Mouse (Mus musculus): Measurements from ENCODE around the gene Asic2. TPM values are rescaled to one million over a fixed set of nuclear protein-coding genes. Genes with fewer than 3 reads are reported as not detected.

The Asic2 gene
- polyA plus RNA-seq, 1 experiment from 2014 or later, result 17.7 TPM

- peak overlapping the region; percentile 52 for H3K27ac ChIP-seq (replicated peaks)
- peak; percentile 51; the same call in 1 of the 2 replicates for ATAC-seq (ENCODE audit: low FRiP score, low read depth)
- H3K4me2 ChIP-seq, result peak overlapping the region; percentile 18; the same call in 1 of the 2 replicates
Measured at GRCm38 (mm10) chr11:81518001-81518955, 450.0 kb downstream of the Asic2 start.

GRCm38 (mm10) chr11:81515754-81516153 is 452.5 kb downstream of the Asic2 start:
- H3K27me3 ChIP-seq, result no peaks in the 10 kb centered on the region
- H3K9me3 ChIP-seq, result no peaks in the 10 kb centered on the region
- H3K4me1 ChIP-seq (replicated peaks), result peaks cover 16% of the 10 kb centered on the region
- no peak overlapping the region for H3K4me2 ChIP-seq
- no peak overlapping the region for H3K9ac ChIP-seq
- H3K4me3 ChIP-seq, result no peak overlapping the region
- no peak overlapping the region for H3K27ac ChIP-seq (replicated peaks)
- H3K36me3 ChIP-seq, result no peaks in the 10 kb centered on the region
- no peak for ATAC-seq (ENCODE audit: low FRiP score, low read depth)
- 58% methylated on average over 3 of the region's 3 CpGs for WGBS

More at GRCm38 (mm10) chr11:81518001-81518955, 450.0 kb downstream of the Asic2 start:
- WGBS, result 31% methylated on average over 14 of the region's 14 CpGs
- no peak overlapping the region for H3K4me3 ChIP-seq
- H3K9me3 ChIP-seq, result no peaks in the 10 kb centered on the region
- H3K36me3 ChIP-seq, result no peaks in the 10 kb centered on the region
- peaks cover 19% of the 10 kb centered on the region for H3K4me1 ChIP-seq (replicated peaks)
- H3K9ac ChIP-seq, result no peak overlapping the region
- no peaks in the 10 kb centered on the region for H3K27me3 ChIP-seq

DNA sequence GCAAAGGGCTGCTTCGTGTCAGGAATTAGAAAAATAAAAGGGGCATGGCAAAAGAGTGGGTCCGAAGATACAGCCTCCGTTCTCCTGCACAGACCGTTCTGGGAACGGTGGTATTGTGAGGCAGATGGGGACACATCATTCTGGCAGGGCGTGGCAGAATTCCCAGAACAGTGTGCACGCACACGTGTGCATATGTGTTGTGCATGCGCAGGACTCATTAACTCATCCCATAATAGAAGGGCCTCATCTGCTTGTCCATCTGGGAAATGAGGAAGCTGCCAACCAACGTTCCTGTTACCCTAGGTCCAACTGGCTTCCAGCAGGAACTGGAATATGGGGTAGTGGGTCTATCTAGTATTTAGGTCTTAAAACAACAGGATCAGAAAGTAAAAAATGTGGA is 455.8 kb downstream of the Asic2 start:
- H3K36me3 ChIP-seq, result no peaks in the 10 kb centered on the region
- no peak overlapping the region for H3K27ac ChIP-seq (replicated peaks)
- no peaks in the 10 kb centered on the region for H3K9me3 ChIP-seq
- no peaks in the 10 kb centered on the region for H3K27me3 ChIP-seq
- H3K4me2 ChIP-seq, result no peak overlapping the region
- no peak for ATAC-seq (ENCODE audit: low FRiP score, low read depth)
- peaks cover 7% of the 10 kb centered on the region; the same call in 1 of the 2 replicates for H3K4me1 ChIP-seq (replicated peaks)
- 49% methylated on average over 10 of the region's 10 CpGs for WGBS
- no peak overlapping the region for H3K4me3 ChIP-seq
- no peak overlapping the region for H3K9ac ChIP-seq

DNA sequence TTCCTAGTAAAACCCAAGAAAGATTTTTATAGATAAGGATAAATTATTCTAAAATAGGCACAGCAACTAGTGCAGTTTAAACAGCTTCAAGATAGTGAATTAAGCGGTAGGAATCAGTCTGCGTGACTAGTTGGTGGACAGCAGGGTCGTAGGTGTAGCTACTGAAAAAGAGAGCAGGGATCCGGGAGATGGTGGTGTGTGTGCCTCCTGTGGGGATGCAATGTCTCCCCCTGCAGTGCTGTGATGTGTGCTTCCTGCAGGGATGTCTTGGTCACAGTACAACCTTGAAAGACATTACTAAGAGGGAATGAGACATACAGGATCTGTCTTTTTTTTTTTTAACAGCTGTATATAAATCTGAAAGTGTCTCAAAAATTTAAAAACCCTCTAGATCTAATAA is 456.9 kb downstream of the Asic2 start:
- ATAC-seq (ENCODE audit: low FRiP score, low read depth), result no peak
- H3K9me3 ChIP-seq, result no peaks in the 10 kb centered on the region
- no peak overlapping the region for H3K4me3 ChIP-seq
- H3K9ac ChIP-seq, result no peak overlapping the region
- no peaks in the 10 kb centered on the region for H3K27me3 ChIP-seq
- H3K4me2 ChIP-seq, result no peak overlapping the region
- WGBS, result 63% methylated on average over 4 of the region's 4 CpGs
- no peaks in the 10 kb centered on the region for H3K36me3 ChIP-seq
- no peak overlapping the region for H3K27ac ChIP-seq (replicated peaks)
- H3K4me1 ChIP-seq (replicated peaks), result peaks cover 7% of the 10 kb centered on the region; the same call in 1 of the 2 replicates

- Histone ChIP-seq H3K27ac (replicated peaks) (0 out of 2 replicates have a peak overlapping the region, but pooled peaks have one; percentile 42), H3K9ac (no peak overlapping the region), H3K27me3 (no peaks in the 10 kb centered on the region), H3K9me3 (no peaks in the 10 kb centered on the region), H3K36me3 (no peaks in the 10 kb centered on the region), H3K4me3 (no peak overlapping the region), H3K4me1 (replicated peaks) (peaks cover 7% of the 10 kb centered on the region; the same call in 1 of the 2 replicates), H3K4me2 (no peak overlapping the region)
- no peak for ATAC-seq (ENCODE audit: low FRiP score, low read depth)
- 52% methylated on average over 8 of the region's 8 CpGs for WGBS
Measured at GRCm38 (mm10) chr11:81508385-81509233, 459.6 kb downstream of the Asic2 start.

DNA sequence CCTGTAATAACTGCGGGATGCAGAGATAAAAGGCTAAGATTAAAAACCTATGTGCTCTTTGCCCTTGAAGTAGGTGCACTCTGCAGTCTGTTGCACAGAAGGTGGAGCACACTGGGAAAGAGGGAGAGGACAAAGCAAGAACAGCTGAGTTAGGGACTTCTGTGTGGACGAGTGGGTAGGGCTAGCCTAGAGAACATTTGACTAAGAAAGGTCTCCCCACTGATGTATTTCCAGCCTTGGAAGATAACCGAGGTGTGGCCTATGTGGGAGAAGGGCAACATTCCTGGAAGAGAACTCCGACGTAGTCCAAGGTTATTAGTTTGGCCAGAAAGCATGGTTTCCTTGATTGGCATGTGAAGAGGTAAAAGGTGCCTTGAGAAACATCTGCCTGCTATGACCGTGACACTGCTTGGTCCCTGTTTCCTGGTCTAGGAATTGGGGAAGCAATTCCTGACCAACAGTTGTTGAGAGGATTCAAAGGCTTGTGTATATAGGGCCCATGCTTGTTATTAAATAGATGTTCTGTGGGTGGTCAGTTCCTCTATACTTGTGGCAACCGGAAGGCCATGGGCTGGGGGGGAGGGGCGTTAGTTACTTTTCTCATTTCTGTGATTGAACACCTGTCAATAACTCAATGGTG is 463.3 kb downstream of the Asic2 start:
- 90% methylated on average over 8 of the region's 8 CpGs for WGBS

GRCm38 (mm10) chr11:81501473-81502246 is 466.6 kb downstream of the Asic2 start:
- ATAC-seq (ENCODE audit: low FRiP score, low read depth), result no peak
- H3K4me3 ChIP-seq, result no peak overlapping the region
- H3K36me3 ChIP-seq, result no peaks in the 10 kb centered on the region
- H3K4me2 ChIP-seq, result no peak overlapping the region
- H3K9ac ChIP-seq, result no peak overlapping the region
- 12% methylated on average over 14 of the region's 14 CpGs for WGBS
- no peaks in the 10 kb centered on the region for H3K27me3 ChIP-seq
- peaks cover 32% of the 10 kb centered on the region for H3K4me1 ChIP-seq (replicated peaks)
- no peaks in the 10 kb centered on the region for H3K9me3 ChIP-seq
- no peak overlapping the region for H3K27ac ChIP-seq (replicated peaks)

More for the DNA sequence above, 463.3 kb downstream of the Asic2 start:
- Histone ChIP-seq H3K4me2 (no peak overlapping the region), H3K27ac (replicated peaks) (no peak overlapping the region), H3K36me3 (no peaks in the 10 kb centered on the region), H3K27me3 (no peaks in the 10 kb centered on the region), H3K4me3 (no peak overlapping the region), H3K4me1 (replicated peaks) (peaks cover 23% of the 10 kb centered on the region), H3K9me3 (no peaks in the 10 kb centered on the region), H3K9ac (no peak overlapping the region)
- no peak for ATAC-seq (ENCODE audit: low FRiP score, low read depth)

- Histone ChIP-seq H3K9me3 (no peaks in the 10 kb centered on the region), H3K27ac (replicated peaks) (no peak overlapping the region), H3K36me3 (no peaks in the 10 kb centered on the region), H3K27me3 (no peaks in the 10 kb centered on the region), H3K4me1 (replicated peaks) (peaks cover 32% of the 10 kb centered on the region), H3K4me3 (no peak overlapping the region), H3K9ac (no peak overlapping the region), H3K4me2 (no peak overlapping the region)
- no peak for ATAC-seq (ENCODE audit: low FRiP score, low read depth)
- 29% methylated on average over 1 of the region's 1 CpGs for WGBS
Measured at GRCm38 (mm10) chr11:81498990-81499389, 469.3 kb downstream of the Asic2 start.

DNA sequence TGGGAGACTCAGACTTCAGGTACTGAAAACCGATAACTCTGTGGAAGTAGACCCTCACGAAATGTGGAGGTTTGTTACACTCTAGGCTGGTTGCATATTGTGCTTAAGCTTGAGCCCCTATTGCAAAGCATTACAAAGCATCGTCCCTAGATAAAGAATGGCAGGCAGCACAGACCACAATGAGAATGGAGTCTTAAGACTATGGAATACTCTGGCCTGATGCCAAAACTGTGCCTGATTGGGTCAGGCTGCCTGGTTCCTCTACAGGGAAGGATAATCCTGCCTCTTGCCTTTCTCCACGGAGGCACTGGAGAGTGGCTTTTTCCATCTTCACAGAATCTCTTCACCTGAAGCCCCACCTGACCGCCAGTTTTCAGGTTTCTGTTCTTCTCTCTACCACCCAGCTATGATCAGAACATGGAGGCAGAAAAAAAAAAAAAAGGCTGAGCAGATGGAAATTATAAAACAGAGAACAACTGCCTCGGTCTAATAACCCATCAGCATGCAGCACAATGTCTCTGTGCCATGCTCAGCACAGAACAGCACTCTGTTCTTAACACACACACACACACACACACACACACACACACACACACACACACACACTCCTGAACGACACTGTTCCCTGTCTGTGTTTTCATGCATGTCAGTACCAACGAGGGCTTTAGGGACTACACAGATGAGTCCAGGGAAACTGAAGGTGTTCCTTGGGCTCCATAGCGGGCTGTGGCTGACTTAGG is 470.4 kb downstream of the Asic2 start:
- H3K27me3 ChIP-seq, result no peaks in the 10 kb centered on the region
- H3K27ac ChIP-seq (replicated peaks), result no peak overlapping the region
- H3K4me3 ChIP-seq, result no peak overlapping the region
- H3K4me2 ChIP-seq, result no peak overlapping the region
- peaks cover 32% of the 10 kb centered on the region for H3K4me1 ChIP-seq (replicated peaks)
- H3K36me3 ChIP-seq, result no peaks in the 10 kb centered on the region
- no peaks in the 10 kb centered on the region for H3K9me3 ChIP-seq
- H3K9ac ChIP-seq, result no peak overlapping the region
- whole genome bisulfite sequencing, result 39% methylated on average over 9 of the region's 9 CpGs
- ATAC-seq (ENCODE audit: low FRiP score, low read depth), result no peak; the same call in 1 of the 2 replicates

- peaks cover 25% of the 10 kb centered on the region for H3K4me1 ChIP-seq (replicated peaks)
- no peak overlapping the region for H3K27ac ChIP-seq (replicated peaks)
- no peaks in the 10 kb centered on the region for H3K36me3 ChIP-seq
- no peaks in the 10 kb centered on the region for H3K9me3 ChIP-seq
- no peak for ATAC-seq (ENCODE audit: low FRiP score, low read depth)
- H3K27me3 ChIP-seq, result no peaks in the 10 kb centered on the region
- H3K4me2 ChIP-seq, result no peak overlapping the region
- 35% methylated on average over 1 of the region's 1 CpGs for WGBS
- no peak overlapping the region for H3K9ac ChIP-seq
- no peak overlapping the region for H3K4me3 ChIP-seq
Measured at GRCm38 (mm10) chr11:81496446-81496845, 471.8 kb downstream of the Asic2 start.
